Comparison of ENCODE assay signal across 26 mouse cellular contexts in the genomic region with DNA sequence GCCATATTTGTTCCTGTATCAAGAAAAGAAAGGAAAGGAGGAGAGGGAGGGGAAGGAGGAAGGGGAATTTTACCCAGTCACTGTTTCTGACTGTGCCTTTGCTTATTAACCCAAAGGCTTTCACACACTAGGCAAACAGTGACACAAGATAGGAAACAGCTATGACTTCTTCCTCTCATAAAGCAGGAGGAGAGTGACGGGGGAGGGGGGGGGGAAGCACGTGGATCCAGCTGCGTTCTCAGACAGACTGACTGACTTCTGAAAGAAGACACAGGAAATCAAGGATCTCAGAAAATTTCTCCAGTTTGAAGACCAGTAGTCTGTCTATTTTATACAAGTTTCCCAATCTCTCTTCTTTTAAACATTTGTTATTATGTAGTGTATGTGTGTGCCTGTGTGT. TPM values are rescaled to one million over a fixed set of nuclear protein-coding genes. Genes with fewer than 3 reads are reported as not detected.
DNase-seq lines count a peak whose midpoint lies in the region; ATAC-seq and TF ChIP-seq lines count a peak whose summit lies in the region.
"Had no signal": no experiment of that assay in that cellular context is flagged by ENCODE, and none has a peak within 500 bp of the region (broad histone marks: within the 10 kb centered on the region; RNA-seq: fewer than 3 reads in every experiment).

No protein-coding gene starts in this region.

- dilution Hi-C loops in CH12.LX (cut with MboI; ENCODE audit: extremely low pct_ligation_motif_present, extremely low pct_unique_long_range_greater_than_20kb, low sequenced_read_pairs) = no loop called here

- in situ Hi-C loops in CH12.LX (cut with MboI; ENCODE audit: low pct_ligation_motif_present, low pct_unique_long_range_greater_than_20kb, low sequenced_read_pairs) = no loop called here

- H3K27me3 ChIP-seq in liver, embryonic 11.5 days (replicated peaks; ENCODE audit: control insufficient read depth, insufficient read depth, low read length) = no peaks in the 10 kb centered on the region
- H3K27me3 ChIP-seq in CH12.LX (replicated peaks) = no peaks in the 10 kb centered on the region
- no peaks in the 10 kb centered on the region for H3K27me3 ChIP-seq in hindbrain, embryonic 11.5 days (ENCODE audit: control insufficient read depth, insufficient read depth, low read length)
- no peaks in the 10 kb centered on the region for H3K27me3 ChIP-seq in forebrain, embryonic 12.5 days
- H3K27me3 ChIP-seq: embryonic facial prominence, embryonic 15.5 days; hindbrain, embryonic 15.5 days; kidney, embryonic 15.5 days; liver, embryonic 13.5 days; neural tube, embryonic 13.5 days had no signal

- H3K4me1 ChIP-seq in liver, embryonic 11.5 days (replicated peaks; ENCODE audit: control insufficient read depth, insufficient read depth, low read length) = peaks cover 30% of the 10 kb centered on the region
- peaks cover 18 to 55% of the 10 kb centered on the region in 2 experiments for H3K4me1 ChIP-seq in CH12.LX (ENCODE audit: control insufficient read depth in 1 of 2, insufficient read depth in 2 of 2)
- H3K4me1 ChIP-seq in embryonic fibroblast, embryonic 13.5 days (ENCODE audit: control insufficient read depth, insufficient read depth, low read length) = peaks cover 11% of the 10 kb centered on the region
- no peaks in the 10 kb centered on the region for H3K4me1 ChIP-seq in hindbrain, embryonic 11.5 days (replicated peaks; ENCODE audit: control insufficient read depth, insufficient read depth, low read length)
- no peaks in the 10 kb centered on the region for H3K4me1 ChIP-seq in forebrain, embryonic 12.5 days
- H3K4me1 ChIP-seq: hindbrain, embryonic 15.5 days; neural tube, embryonic 13.5 days had no signal

- no peak overlapping the region for H3K4me3 ChIP-seq in liver, embryonic 11.5 days (ENCODE audit: low read depth, low read length)
- no peak overlapping the region for H3K4me3 ChIP-seq in CH12.LX (replicated peaks in 1 of 3; ENCODE audit: low read depth in 2 of 3, low read length in 2 of 3, poor library complexity in 1 of 3)
- H3K4me3 ChIP-seq in embryonic fibroblast, embryonic 13.5 days (ENCODE audit: insufficient read depth, low read length) = no peak overlapping the region
- no peak overlapping the region for H3K4me3 ChIP-seq in hindbrain, embryonic 11.5 days (ENCODE audit: low read depth, low read length)
- no peak overlapping the region for H3K4me3 ChIP-seq in forebrain, embryonic 12.5 days (replicated peaks)
- H3K4me3 ChIP-seq: embryonic facial prominence, embryonic 15.5 days; hindbrain, embryonic 15.5 days; kidney, embryonic 15.5 days; liver, embryonic 13.5 days; myocyte; neural tube, embryonic 13.5 days had no signal

- no peak for TF ChIP-seq RAD21 in CH12.LX (IDR thresholded peaks at IDR 0.05; ENCODE audit: low read depth, low read length)

- no peak overlapping the region for H3K27ac ChIP-seq in liver, embryonic 11.5 days (ENCODE audit: low read depth, low read length)
- H3K27ac ChIP-seq in CH12.LX (ENCODE audit: insufficient read depth, low read depth) = no peak overlapping the region
- 0 out of 2 replicates have a peak overlapping the region, but pooled peaks have one; percentile 29 for H3K27ac ChIP-seq in embryonic fibroblast, embryonic 13.5 days (ENCODE audit: insufficient read depth, low read length)
- no peak overlapping the region for H3K27ac ChIP-seq in hindbrain, embryonic 11.5 days (ENCODE audit: low read depth, low read length)
- H3K27ac ChIP-seq in forebrain, embryonic 12.5 days = no peak overlapping the region
- H3K27ac ChIP-seq: embryonic facial prominence, embryonic 15.5 days; hindbrain, embryonic 15.5 days; kidney, embryonic 15.5 days; liver, embryonic 13.5 days; neural tube, embryonic 13.5 days had no signal

- no peak for DNase-seq in liver, embryonic 11.5 days (ENCODE audit: low spot score)
- no peak for DNase-seq in liver
- peak; percentile 21 for DNase-seq in CH12.LX (ENCODE audit: extremely low read depth)
- DNase-seq in ovary, postnatal 36 days (ENCODE audit: low spot score) = no peak
- no peak for DNase-seq in hindbrain, embryonic 11.5 days (ENCODE audit: low spot score)
- DNase-seq: adrenal gland, postnatal 25 days; cerebellum, adult 8-10 months; forebrain, postnatal 0 days; gastrocnemius, postnatal 25 days; heart, postnatal 4 days; kidney, adult 11 months; kidney, postnatal 36 days; layer of hippocampus, postnatal 36 days; liver, embryonic 13.5 days; lung, postnatal 10 days; right cerebral cortex, adult 18-20 months; thymus, postnatal 14 days had no signal

- WGBS in liver, embryonic 11.5 days = 34% methylated on average over 3 of the region's 3 CpGs
- WGBS in hindbrain, embryonic 11.5 days = 61% methylated on average over 3 of the region's 3 CpGs
- WGBS in forebrain, embryonic 12.5 days = 57% methylated on average over 3 of the region's 3 CpGs

- H3K36me3 ChIP-seq in liver, embryonic 11.5 days (ENCODE audit: control insufficient read depth, insufficient read depth, low read length) = no peaks in the 10 kb centered on the region
- H3K36me3 ChIP-seq in CH12.LX (replicated peaks in 1 of 2; ENCODE audit: control insufficient read depth in 1 of 2, insufficient read depth in 1 of 2, low read length in 1 of 2) = no peaks in the 10 kb centered on the region
- H3K36me3 ChIP-seq in hindbrain, embryonic 11.5 days (ENCODE audit: control insufficient read depth, insufficient read depth, low read length) = no peaks in the 10 kb centered on the region
- H3K36me3 ChIP-seq in forebrain, embryonic 12.5 days (replicated peaks) = no peaks in the 10 kb centered on the region
- H3K36me3 ChIP-seq: embryonic facial prominence, embryonic 15.5 days; hindbrain, embryonic 15.5 days; kidney, embryonic 15.5 days; liver, embryonic 13.5 days; neural tube, embryonic 13.5 days had no signal

- no peak overlapping the region for H3K9ac ChIP-seq in liver, embryonic 11.5 days (ENCODE audit: low read depth, low read length)
- H3K9ac ChIP-seq in CH12.LX (ENCODE audit: insufficient read depth, low read depth) = no peak overlapping the region
- H3K9ac ChIP-seq in hindbrain, embryonic 11.5 days (ENCODE audit: low read depth, low read length) = no peak overlapping the region
- no peak overlapping the region for H3K9ac ChIP-seq in forebrain, embryonic 12.5 days
- H3K9ac ChIP-seq: embryonic facial prominence, embryonic 15.5 days; forebrain, postnatal 0 days; hindbrain, embryonic 15.5 days; kidney, embryonic 15.5 days; liver, embryonic 13.5 days; neural tube, embryonic 13.5 days had no signal

- TF ChIP-seq EP300 in CH12.LX (IDR thresholded peaks at IDR 0.05; ENCODE audit: low read length) = no peak

- no peaks in the 10 kb centered on the region for H3K79me2 ChIP-seq in CH12.LX (replicated peaks; ENCODE audit: control insufficient read depth, extremely low read depth, insufficient read depth, poor library complexity, severe bottlenecking)

- ATAC-seq in liver, embryonic 11.5 days (replicated peaks; ENCODE audit: low FRiP score) = no peak
- peak; percentile 48; the same call in 1 of the 2 replicates for ATAC-seq in megakaryocyte progenitor cell, adult 5-6 weeks (replicated peaks; ENCODE audit: poor library complexity)
- no peak for ATAC-seq in hindbrain, embryonic 11.5 days (ENCODE audit: low FRiP score)
- ATAC-seq in forebrain, embryonic 12.5 days (ENCODE audit: low FRiP score) = no peak
- ATAC-seq: forebrain, postnatal 0 days; midbrain, embryonic 16.5 days had no signal

- no peak for TF ChIP-seq CTCF in CH12.LX (conservative IDR thresholded peaks at IDR 0.05 in 1 of 2, IDR thresholded peaks at IDR 0.05 in 1 of 2; ENCODE audit: low read depth in 2 of 2, low read length in 2 of 2)
- TF ChIP-seq CTCF in embryonic fibroblast, embryonic 13.5 days (IDR thresholded peaks at IDR 0.05; ENCODE audit: borderline replicate concordance, insufficient read depth, low read length) = no peak

- no peak for TF ChIP-seq POLR2A in CH12.LX (IDR thresholded peaks at IDR 0.05; ENCODE audit: low read depth, low read length)
- no peak for TF ChIP-seq POLR2A in embryonic fibroblast, embryonic 13.5 days (IDR thresholded peaks at IDR 0.05; ENCODE audit: low read depth, low read length)

- no peaks in the 10 kb centered on the region for H3K9me3 ChIP-seq in liver, embryonic 11.5 days (ENCODE audit: control insufficient read depth, low read length)
- H3K9me3 ChIP-seq in CH12.LX (replicated peaks; ENCODE audit: low read length) = no peaks in the 10 kb centered on the region
- H3K9me3 ChIP-seq in hindbrain, embryonic 11.5 days (ENCODE audit: control insufficient read depth, low read length) = no peaks in the 10 kb centered on the region
- no peaks in the 10 kb centered on the region for H3K9me3 ChIP-seq in forebrain, embryonic 12.5 days
- H3K9me3 ChIP-seq: embryonic facial prominence, embryonic 15.5 days; hindbrain, embryonic 15.5 days; kidney, embryonic 15.5 days; liver, embryonic 13.5 days; neural tube, embryonic 13.5 days had no signal

- H3K4me2 ChIP-seq in liver, embryonic 11.5 days = peak overlapping the region; percentile 17; the same call in 1 of the 2 replicates
- peak overlapping the region; percentile 23; the same call in 1 of the 2 replicates for H3K4me2 ChIP-seq in CH12.LX (ENCODE audit: insufficient read depth, low read depth, poor library complexity, severe bottlenecking)
- H3K4me2 ChIP-seq in hindbrain, embryonic 11.5 days (replicated peaks; ENCODE audit: low read depth, low read length) = no peak overlapping the region
- no peak overlapping the region for H3K4me2 ChIP-seq in forebrain, embryonic 12.5 days
- H3K4me2 ChIP-seq: embryonic facial prominence, embryonic 15.5 days; hindbrain, embryonic 15.5 days; kidney, embryonic 15.5 days; liver, embryonic 13.5 days; neural tube, embryonic 13.5 days had no signal

RNA-seq across cellular contexts. Expression of gene St5, which starts 56.8 kb away (rescaled TPM):
- polyA plus RNA-seq in liver, embryonic 11.5 days (2014; fragmentation: Nextera tagmentation; extraction: Ambion mirVana) = 38.7 and 38.8 TPM in 2 replicates
- total RNA-seq in CH12.LX (2012; rRNA removed) (1.6 and 1.9 TPM in 2 replicates), CH12.LX (2014; rRNA removed) (1.3 and 1.5 TPM in 2 replicates)
- 3.4 and 4.1 TPM in 2 replicates for polyA plus RNA-seq in CH12.LX (2012; ENCODE audit: insufficient read length, low read depth)
- 79.4 and 113 TPM in 2 replicates for polyA plus RNA-seq in embryonic fibroblast, embryonic 13.5 days (2011; ENCODE audit: insufficient read length, low read depth, missing spikeins)
- 1.6 and 4.0 TPM in 2 replicates for total RNA-seq in megakaryocyte progenitor cell, adult 5-6 weeks (2015)
- 2.0 and 2.9 TPM in 2 replicates for total RNA-seq in megakaryocyte progenitor cell, adult 5-6 weeks (2017)
- 32.5 and 39.7 TPM in 2 replicates for polyA plus RNA-seq in hindbrain, embryonic 11.5 days (2014; fragmentation: Nextera tagmentation; extraction: Ambion mirVana)
- 24.6 and 26.0 TPM in 2 replicates for polyA plus RNA-seq in forebrain, embryonic 12.5 days (2016; fragmentation: Nextera tagmentation; extraction: Ambion mirVana)

RNA-seq across cellular contexts. Expression of gene Akip1, which starts 56.9 kb away (rescaled TPM):
- 52.7 and 54.9 TPM in 2 replicates for polyA plus RNA-seq in liver, embryonic 11.5 days (2014; fragmentation: Nextera tagmentation; extraction: Ambion mirVana)
- total RNA-seq in CH12.LX (2012; rRNA removed) = 34.5 and 35.0 TPM in 2 replicates
- 38.5 and 42.5 TPM in 2 replicates for total RNA-seq in CH12.LX (2014; rRNA removed)
- 46.2 and 51.5 TPM in 2 replicates for polyA plus RNA-seq in CH12.LX (2012; ENCODE audit: insufficient read length, low read depth)
- polyA plus RNA-seq in embryonic fibroblast, embryonic 13.5 days (2011; ENCODE audit: insufficient read length, low read depth, missing spikeins) = 16.5 and 20.4 TPM in 2 replicates
- 55.0 and 58.3 TPM in 2 replicates for total RNA-seq in megakaryocyte progenitor cell, adult 5-6 weeks (2015)
- 31.7 and 32.2 TPM in 2 replicates for total RNA-seq in megakaryocyte progenitor cell, adult 5-6 weeks (2017)
- 19.0 and 22.2 TPM in 2 replicates for polyA plus RNA-seq in hindbrain, embryonic 11.5 days (2014; fragmentation: Nextera tagmentation; extraction: Ambion mirVana)
- polyA plus RNA-seq in forebrain, embryonic 12.5 days (2016; fragmentation: Nextera tagmentation; extraction: Ambion mirVana) = 15.6 and 17.4 TPM in 2 replicates

Comparison
In these comparisons a context has a peak if more than half of its experiments do, and no peak if none do; other contexts are left out.
1. H3K4me2 ChIP-seq: peak in liver, embryonic 11.5 days (single experiment) and CH12.LX (single experiment); none in hindbrain, embryonic 11.5 days (single experiment) and forebrain, embryonic 12.5 days (single experiment).